Mouse (Mus musculus) macrophage (primary cell): Measurements from ENCODE around the gene Ccdc177. TPM values are rescaled to one million over a fixed set of nuclear protein-coding genes. Genes with fewer than 3 reads are reported as not detected.

ENCODE experiments used
- polyA plus RNA-seq: library from polyadenylated mRNA; stranded (reverse); fragments of 250-400 nt; gene quantifications from 3 replicates; pipeline ENCODE4 v1.2.4, GENCODE M21; 2018; ENCODE audit warnings: inconsistent platforms

The Ccdc177 gene
- polyA plus RNA-seq, 1 experiment from 2014 or later, result not detected

Other genes starting within 250 kb of the Ccdc177 start
- gene Galnt16, start 242.4 kb downstream of the Ccdc177 start, polyA plus RNA-seq, result not detected in 3 replicates
- 22.6 to 28.6 TPM (median 28.6 TPM) in 3 replicates for gene Slc39a9, start 116.8 kb downstream of the Ccdc177 start, polyA plus RNA-seq
- gene Erh, start 116.3 kb downstream of the Ccdc177 start, polyA plus RNA-seq, result 38.3 to 89.7 TPM (median 63.7 TPM) in 3 replicates
- gene Plekhd1, start 68.1 kb downstream of the Ccdc177 start, polyA plus RNA-seq, result not detected in 3 replicates
- 67.3 to 91.5 TPM (median 72.0 TPM) in 3 replicates for gene Susd6, start 29.8 kb upstream of the Ccdc177 start, polyA plus RNA-seq
- gene Srsf5, start 184.8 kb upstream of the Ccdc177 start, polyA plus RNA-seq, result 244 to 534 TPM (median 325 TPM) in 3 replicates
- gene Slc10a1, start 208.0 kb upstream of the Ccdc177 start, polyA plus RNA-seq, result not detected in 3 replicates